Mouse (Mus musculus): Measurements from ENCODE around the gene Sdha. TPM values are rescaled to one million over a fixed set of nuclear protein-coding genes. Genes with fewer than 3 reads are reported as not detected.

Gene Sdha
- polyA plus RNA-seq, 1 experiment from 2014 or later = 314 TPM

- no peak overlapping the region for H3K9ac ChIP-seq
- WGBS = 33% methylated on average over 4 of the region's 4 CpGs
- peak; percentile 81 for ATAC-seq
- no peak overlapping the region for H3K27ac ChIP-seq
- H3K4me1 ChIP-seq (replicated peaks) = no peaks in the 10 kb centered on the region
- 0 out of 2 replicates have a peak overlapping the region, but pooled peaks have one; percentile 9 for H3K4me2 ChIP-seq (replicated peaks)
- no peak overlapping the region for H3K4me3 ChIP-seq (replicated peaks)
- no peaks in the 10 kb centered on the region for H3K27me3 ChIP-seq (replicated peaks)
- no peaks in the 10 kb centered on the region for H3K9me3 ChIP-seq
- H3K36me3 ChIP-seq = peaks cover 10% of the 10 kb centered on the region
These were observed 49.0 kb downstream of the Sdha start for GRCm38 (mm10) chr13:74300925-74301606.

- 71% methylated on average over 7 of the region's 7 CpGs for WGBS
- no peak overlapping the region for H3K27ac ChIP-seq
- no peak overlapping the region for H3K9ac ChIP-seq
These were observed 53.7 kb downstream of the Sdha start for GRCm38 (mm10) chr13:74296376-74296775.

GRCm38 (mm10) chr13:74292167-74292566, 57.9 kb downstream of the Sdha start, which contains the start of gene Ahrr:
TSS of gene Ahrr (minus strand) at chr13:74292331.
- Histone ChIP-seq H3K36me3 (no peaks in the 10 kb centered on the region), H3K27ac (no peak within 1 kb of the TSS), H3K9me3 (no peaks in the 10 kb centered on the region), H3K27me3 (replicated peaks) (peaks cover 5% of the 10 kb centered on the region; the same call in 1 of the 2 replicates), H3K4me1 (replicated peaks) (0 out of 2 replicates have a peak, but pooled peaks cover 2% of the 10 kb centered on the region), H3K4me3 (replicated peaks) (peak within 1 kb of the TSS; percentile 23), H3K4me2 (replicated peaks) (peak within 1 kb of the TSS; percentile 50), H3K9ac (no peak within 1 kb of the TSS)
- WGBS = under 1% methylated on average over 27 of the region's 27 CpGs
- ATAC-seq = peak; percentile 91

More at GRCm38 (mm10) chr13:74296376-74296775, 53.7 kb downstream of the Sdha start:
- 0 out of 2 replicates have a peak, but pooled peaks cover 2% of the 10 kb centered on the region for H3K27me3 ChIP-seq (replicated peaks)
- H3K36me3 ChIP-seq = no peaks in the 10 kb centered on the region
- H3K9me3 ChIP-seq = no peaks in the 10 kb centered on the region
- H3K4me2 ChIP-seq (replicated peaks) = no peak overlapping the region
- 0 out of 2 replicates have a peak, but pooled peaks cover 2% of the 10 kb centered on the region for H3K4me1 ChIP-seq (replicated peaks)
- H3K4me3 ChIP-seq (replicated peaks) = no peak overlapping the region
- ATAC-seq = no peak

GRCm38 (mm10) chr13:74289646-74290045, 60.4 kb downstream of the Sdha start:
- Histone ChIP-seq H3K4me2 (replicated peaks) (no peak overlapping the region), H3K9me3 (no peaks in the 10 kb centered on the region), H3K36me3 (no peaks in the 10 kb centered on the region), H3K27ac (no peak overlapping the region), H3K27me3 (replicated peaks) (peaks cover 5% of the 10 kb centered on the region; the same call in 1 of the 2 replicates), H3K4me3 (replicated peaks) (no peak overlapping the region), H3K4me1 (replicated peaks) (0 out of 2 replicates have a peak, but pooled peaks cover 2% of the 10 kb centered on the region), H3K9ac (no peak overlapping the region)
- WGBS = 80% methylated on average over 5 of the region's 5 CpGs
- ATAC-seq = no peak

- Histone ChIP-seq H3K36me3 (no peaks in the 10 kb centered on the region), H3K9ac (no peak overlapping the region), H3K9me3 (no peaks in the 10 kb centered on the region), H3K4me3 (replicated peaks) (no peak overlapping the region), H3K27me3 (replicated peaks) (no peaks in the 10 kb centered on the region), H3K27ac (no peak overlapping the region), H3K4me1 (replicated peaks) (no peaks in the 10 kb centered on the region), H3K4me2 (replicated peaks) (no peak overlapping the region)
- WGBS = 51% methylated on average over 2 of the region's 2 CpGs
- peak; percentile 84 for ATAC-seq
These were observed 67.8 kb downstream of the Sdha start for GRCm38 (mm10) chr13:74282299-74282698.

GRCm38 (mm10) chr13:74275726-74276125, 74.4 kb downstream of the Sdha start:
- 66% methylated on average over 4 of the region's 4 CpGs for whole genome bisulfite sequencing
- ATAC-seq = no peak
- H3K4me1 ChIP-seq (replicated peaks) = no peaks in the 10 kb centered on the region
- H3K36me3 ChIP-seq = no peaks in the 10 kb centered on the region
- H3K4me3 ChIP-seq (replicated peaks) = no peak overlapping the region
- no peak overlapping the region for H3K9ac ChIP-seq
- no peaks in the 10 kb centered on the region for H3K27me3 ChIP-seq (replicated peaks)
- no peak overlapping the region for H3K4me2 ChIP-seq (replicated peaks)
- H3K27ac ChIP-seq = no peak overlapping the region
- no peaks in the 10 kb centered on the region for H3K9me3 ChIP-seq

Other genes with a start within 250 kb of the Sdha start
- 5.0 and 6.2 TPM in 2 replicates for gene Slc9a3, start 228.8 kb downstream of the Sdha start, polyA plus RNA-seq (2015; fragmentation: Nextera tagmentation; extraction: Ambion mirVana)
- gene Exoc3, start 141.5 kb downstream of the Sdha start, polyA plus RNA-seq (2015; fragmentation: Nextera tagmentation; extraction: Ambion mirVana) = 60.9 and 65.6 TPM in 2 replicates
- 0.25 and 0.28 TPM in 2 replicates for gene Ahrr, start 57.9 kb downstream of the Sdha start, polyA plus RNA-seq (2015; fragmentation: Nextera tagmentation; extraction: Ambion mirVana)
- 170 and 182 TPM in 2 replicates for gene Pdcd6, start 32.7 kb downstream of the Sdha start, polyA plus RNA-seq (2015; fragmentation: Nextera tagmentation; extraction: Ambion mirVana)
- gene Ccdc127, start within 50 bp of the Sdha start, polyA plus RNA-seq (2015; fragmentation: Nextera tagmentation; extraction: Ambion mirVana) = 44.4 and 48.6 TPM in 2 replicates
- gene Lrrc14b, start 13.7 kb upstream of the Sdha start, polyA plus RNA-seq (2015; fragmentation: Nextera tagmentation; extraction: Ambion mirVana) = not detected in 2 replicates
- 3.6 and 5.7 TPM in 2 replicates for gene Zfp72, start 40.6 kb upstream of the Sdha start, polyA plus RNA-seq (2015; fragmentation: Nextera tagmentation; extraction: Ambion mirVana)
- gene Ftl1-ps1, start 49.4 kb upstream of the Sdha start, polyA plus RNA-seq (2015; fragmentation: Nextera tagmentation; extraction: Ambion mirVana) = 113 and 116 TPM in 2 replicates
- 14.3 and 16.2 TPM in 2 replicates for gene Zfp825, start 143.7 kb upstream of the Sdha start, polyA plus RNA-seq (2015; fragmentation: Nextera tagmentation; extraction: Ambion mirVana)